Mouse (Mus musculus): Measurements from ENCODE around the gene Rasl11a.

DNA sequence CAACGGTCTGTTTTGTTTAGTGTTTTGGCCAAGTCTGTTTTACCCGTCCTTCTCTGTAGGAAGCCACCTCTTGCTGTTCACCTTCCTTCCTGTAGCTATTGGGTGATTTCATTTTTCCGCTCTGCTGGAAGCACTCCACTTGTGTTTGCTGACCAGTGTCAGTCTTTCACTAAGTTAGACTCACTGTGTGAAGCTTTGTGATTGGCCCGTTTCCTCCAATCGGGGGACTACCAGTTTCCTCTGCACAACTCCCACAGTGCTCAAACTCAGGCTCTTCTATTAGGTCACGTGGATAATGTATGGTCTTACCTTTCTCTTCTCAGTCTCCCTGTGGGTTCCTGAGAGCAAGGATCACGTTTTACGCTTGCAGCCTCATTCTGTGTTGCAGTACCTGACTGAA, 15.3 kb upstream of the Rasl11a start:
- TF ChIP-seq CTCF (IDR thresholded peaks at IDR 0.05; ENCODE audit: control insufficient read depth, insufficient read depth, insufficient read length) = no peak
- TF ChIP-seq MAX (IDR thresholded peaks at IDR 0.05) = no peak
- TF ChIP-seq MYOD1 (IDR thresholded peaks at IDR 0.05; ENCODE audit: control insufficient read depth, insufficient read length, low read depth) = no peak
- no peak for TF ChIP-seq USF1 (IDR thresholded peaks at IDR 0.05; ENCODE audit: low read depth)
- no peak for TF ChIP-seq MYOG (IDR thresholded peaks at IDR 0.05; ENCODE audit: control insufficient read depth, extremely low read depth, insufficient read length)
- no peak for TF ChIP-seq CEBPB (IDR thresholded peaks at IDR 0.05; ENCODE audit: low read depth)

All from C2C12 (cell line).